Mouse (Mus musculus) mature B cell (primary cell): Measurements from ENCODE around the gene Tff2.

ENCODE experiments used
- in situ Hi-C: fragments of 300-500 bp; cut with MboI; formaldehyde crosslinking; loops from 2 replicates; pipeline ENCODE4 v1.14.3; 2019

Gene Tff2

DNA sequence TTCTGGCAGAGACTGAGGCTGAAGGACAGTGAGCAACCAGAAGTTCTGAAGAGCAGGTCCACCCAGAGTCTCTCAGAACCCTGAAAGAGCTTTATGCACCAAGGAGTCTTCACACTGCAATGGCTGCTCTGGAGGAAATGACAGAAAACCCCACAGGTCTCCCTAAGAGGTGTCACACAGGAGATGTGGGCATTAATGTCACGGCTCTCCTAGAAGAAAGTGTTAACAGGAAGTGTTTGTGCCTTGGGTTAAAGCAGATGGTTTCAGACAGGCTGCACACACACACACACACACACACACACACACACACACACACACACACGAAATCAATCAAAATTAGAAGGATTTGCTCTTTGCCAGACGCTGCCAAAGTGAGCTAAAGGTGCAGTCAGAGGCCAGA is 7.8 kb downstream of the Tff2 start:
- in situ Hi-C loops = loop anchor here (10.0 kb wide), 1 partner anchor 99 kb away; no protein-coding TSS in a partner anchor

DNA sequence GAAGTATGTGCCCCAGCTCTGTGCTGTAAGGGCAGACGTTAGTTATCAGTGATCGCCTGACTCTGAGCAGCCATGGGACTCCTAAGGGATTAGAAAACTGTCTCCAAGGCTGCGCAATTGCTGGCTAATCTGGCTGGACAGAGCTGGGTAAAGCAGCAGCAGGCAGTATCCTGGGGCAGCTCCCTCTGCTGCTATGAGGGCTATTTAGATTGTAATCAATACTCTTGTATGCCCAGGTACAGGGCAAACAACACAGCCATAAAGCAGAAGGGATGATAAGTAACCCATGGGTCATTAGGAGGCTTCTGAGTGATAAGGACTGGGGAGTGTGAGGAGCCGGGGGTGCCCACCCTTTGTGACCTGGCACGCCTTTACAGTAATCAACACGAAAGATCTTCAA is 9.2 kb downstream of the Tff2 start:
- in situ Hi-C loops = loop anchor here (10.0 kb wide), 1 partner anchor 100 kb away; no protein-coding TSS in a partner anchor

DNA sequence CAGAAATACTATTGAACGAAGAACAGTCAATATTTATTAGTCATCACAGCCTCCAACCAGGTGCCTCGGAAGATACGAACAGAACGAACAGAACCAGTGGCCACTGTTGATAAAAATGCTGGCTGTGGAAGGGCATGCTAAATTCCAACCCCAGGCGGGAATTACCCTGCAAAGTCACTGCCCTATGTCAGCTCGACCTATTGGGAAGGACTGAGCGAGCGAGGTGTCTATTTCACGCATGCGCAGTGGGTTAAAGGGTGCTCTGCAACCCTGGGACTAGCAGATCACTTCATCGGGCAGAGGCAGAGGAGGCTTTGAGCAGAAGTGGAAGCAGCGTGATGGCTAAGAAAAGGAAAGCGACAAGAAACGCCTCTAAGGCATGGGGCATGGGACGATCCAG is 10.3 kb downstream of the Tff2 start:
- in situ Hi-C loops = loop anchor here (10.0 kb wide), 1 partner anchor 101 kb away; no protein-coding TSS in a partner anchor

DNA sequence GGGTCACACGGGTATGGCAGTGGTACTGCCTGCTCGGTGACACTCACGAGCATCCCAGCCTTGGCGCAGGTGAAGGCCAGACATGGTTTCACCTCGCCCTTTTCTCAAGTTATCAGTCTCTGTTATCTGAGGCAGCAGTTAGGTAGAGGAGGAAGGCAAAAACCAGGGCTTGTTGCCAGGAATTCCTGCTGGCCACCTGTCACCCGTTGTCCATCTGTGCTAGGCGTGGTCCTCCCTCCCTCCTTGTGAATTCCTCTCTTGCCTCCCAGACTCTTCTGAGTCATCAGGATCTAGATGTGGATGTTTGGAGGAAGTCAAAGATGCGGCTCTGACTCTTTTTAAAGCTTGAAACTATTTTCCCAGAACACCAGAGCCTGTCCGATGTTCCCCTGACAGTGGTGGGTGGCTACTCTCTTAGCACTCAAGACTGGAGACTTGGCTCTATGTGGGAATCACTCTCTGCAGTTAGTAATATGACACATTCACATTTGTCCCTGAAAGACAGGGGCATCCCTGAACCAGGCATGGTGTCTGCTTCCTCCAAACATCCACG is 12.7 kb downstream of the Tff2 start:
- in situ Hi-C loops = loop anchor here (10.0 kb wide), 1 partner anchor 103 kb away; no protein-coding TSS in a partner anchor

DNA sequence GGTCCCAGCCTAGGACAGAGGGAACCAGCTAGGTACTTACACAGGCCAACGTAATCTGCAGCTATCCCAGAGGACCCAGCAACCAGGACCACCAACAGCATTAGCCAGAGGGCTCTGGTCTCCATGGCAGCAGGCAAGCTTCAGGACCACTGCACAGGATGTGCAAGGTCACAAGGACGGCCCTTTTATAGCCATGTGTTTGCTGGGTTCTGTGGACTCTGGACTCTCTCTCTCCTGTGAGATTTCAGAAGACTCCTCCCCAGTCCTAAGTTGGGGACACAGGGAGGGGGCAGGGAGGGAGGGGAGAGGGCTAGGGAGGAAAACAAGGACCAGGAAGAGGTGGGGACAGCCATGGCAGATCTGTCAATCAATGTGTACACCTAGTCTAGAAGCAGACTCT is 14.6 kb downstream of the Tff2 start, which contains the start of gene Tff3:
TSS of gene Tff3 (minus strand) at position 195 of the 400 bp plus-strand sequence.
- in situ Hi-C loops = no loop called here

DNA sequence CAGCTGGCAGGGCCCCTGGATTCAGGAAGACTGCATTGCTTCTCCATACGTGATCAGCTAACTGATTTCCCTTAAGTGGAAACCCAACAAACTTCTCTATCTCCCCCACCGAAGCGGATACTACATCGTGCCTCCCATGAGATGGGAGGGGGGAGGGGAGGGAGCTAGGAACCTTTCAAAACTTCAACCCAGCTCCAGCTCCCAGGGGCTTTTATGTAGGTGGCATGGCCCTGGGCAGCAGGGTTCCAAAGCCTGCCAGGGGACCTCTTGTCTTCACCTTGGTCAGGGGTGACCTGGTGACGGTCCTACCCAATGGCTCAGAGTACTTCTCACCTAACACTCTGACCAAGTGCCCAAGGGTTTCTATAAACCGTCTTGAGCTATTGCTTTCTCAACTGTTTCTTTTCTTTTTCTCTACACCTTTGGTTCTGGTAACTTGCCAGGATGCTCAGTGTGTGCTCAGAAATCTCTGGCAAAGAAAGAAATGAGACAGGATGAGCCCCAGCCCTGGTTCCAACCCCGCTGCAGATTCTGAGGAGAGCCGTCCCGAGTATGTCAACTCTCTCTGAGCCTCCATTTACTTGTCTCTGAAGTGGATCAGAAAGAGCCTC is 15.3 kb downstream of the Tff2 start:
- in situ Hi-C loops = no loop called here

DNA sequence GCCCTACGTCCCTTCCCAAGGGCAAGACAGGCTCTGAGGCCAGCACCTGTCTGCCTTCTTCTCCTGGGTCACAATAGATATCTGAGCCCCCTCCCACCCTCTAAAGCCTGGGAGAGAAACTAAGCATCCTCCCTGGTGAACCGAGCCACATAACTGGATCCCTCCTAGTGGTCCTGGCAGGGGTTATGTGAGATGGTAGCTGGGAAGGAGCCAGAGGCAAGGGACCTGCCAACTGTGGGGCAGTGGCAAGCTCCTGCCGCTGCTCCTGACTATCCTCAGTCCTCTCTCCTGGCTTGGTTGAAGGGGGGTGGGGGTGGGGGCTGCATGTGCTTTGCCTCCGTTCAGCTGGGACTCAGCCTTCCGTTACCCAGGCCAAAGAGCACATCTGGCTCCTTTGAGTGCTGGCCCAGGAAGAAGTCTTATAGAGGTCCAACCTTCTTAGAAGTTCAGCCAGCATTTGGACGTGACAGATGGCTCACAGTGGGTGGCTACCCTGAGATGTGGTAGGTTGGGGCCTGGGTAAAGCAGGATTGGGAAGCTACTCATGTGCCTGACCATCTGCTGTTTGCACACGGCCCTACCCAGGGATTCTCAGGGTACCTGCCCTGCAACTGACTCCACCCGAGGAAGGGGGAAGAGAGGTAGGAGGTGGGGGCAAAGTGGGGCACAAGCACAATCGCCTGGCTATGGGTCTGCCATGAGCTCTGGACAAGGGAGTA is 18.4 kb downstream of the Tff2 start:
- in situ Hi-C loops = no loop called here

DNA sequence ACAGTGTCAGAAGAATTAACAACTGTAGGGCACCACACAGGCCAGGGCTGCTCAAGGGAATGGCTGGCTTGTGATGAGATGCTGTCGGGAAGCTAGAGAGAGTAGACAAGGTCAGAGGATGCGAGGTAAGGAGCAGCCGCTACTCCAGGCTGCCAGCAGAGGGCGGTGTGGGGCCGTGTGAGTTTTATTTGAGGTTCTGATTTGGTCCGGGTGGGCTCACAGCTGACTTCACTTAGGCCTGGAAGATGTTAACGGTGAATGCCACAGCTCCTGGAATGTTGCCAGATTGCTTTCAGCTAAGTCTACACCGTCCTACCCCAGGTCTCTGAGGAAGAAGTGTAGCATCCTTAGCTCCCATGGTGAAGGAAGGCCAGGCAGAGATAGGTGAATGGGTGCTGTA is 22.1 kb downstream of the Tff2 start:
- in situ Hi-C loops = no loop called here

DNA sequence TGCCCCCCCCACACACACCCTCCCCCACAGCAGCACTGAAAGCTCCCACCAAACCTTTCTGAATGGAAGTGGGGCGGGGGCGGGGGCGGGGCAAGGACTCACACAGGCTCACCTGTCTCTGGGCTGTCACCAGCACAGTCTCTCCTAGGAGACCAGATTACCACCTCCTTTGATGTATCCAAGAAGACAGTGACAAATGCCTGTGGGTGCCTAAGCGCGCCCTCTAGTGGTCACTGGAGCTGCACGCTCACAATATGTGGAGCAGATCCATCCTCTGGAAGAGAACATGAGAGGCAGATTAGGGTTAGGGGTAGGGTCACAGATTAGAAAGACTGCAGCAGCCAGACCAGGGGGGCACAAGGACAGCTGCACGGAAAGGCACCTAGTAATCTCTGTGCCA is 24.7 kb downstream of the Tff2 start:
- in situ Hi-C loops = loop anchor here (5.0 kb wide), 1 partner anchor 97 kb away; no protein-coding TSS in a partner anchor

DNA sequence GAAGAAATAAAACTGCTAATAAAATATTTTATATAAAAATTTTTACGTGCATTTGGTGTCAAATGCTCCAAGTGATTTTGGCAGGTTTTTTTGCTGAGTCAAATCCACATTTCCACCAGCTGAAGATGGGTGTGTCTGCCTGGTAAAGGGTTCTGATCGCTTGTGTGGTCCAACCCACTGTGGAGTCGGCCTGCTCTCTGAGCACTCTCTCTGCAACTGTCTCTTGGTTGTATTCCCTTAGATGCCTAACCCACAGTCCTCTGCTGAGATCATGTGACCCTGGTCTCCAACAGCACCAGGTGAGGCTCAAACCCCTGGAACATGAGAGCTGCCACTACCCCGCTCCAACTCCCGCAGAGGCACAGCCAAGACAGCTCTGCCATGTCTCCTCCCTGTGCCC is 26.1 kb downstream of the Tff2 start:
- in situ Hi-C loops = loop anchor here (5.0 kb wide), 1 partner anchor 96 kb away; no protein-coding TSS in a partner anchor

DNA sequence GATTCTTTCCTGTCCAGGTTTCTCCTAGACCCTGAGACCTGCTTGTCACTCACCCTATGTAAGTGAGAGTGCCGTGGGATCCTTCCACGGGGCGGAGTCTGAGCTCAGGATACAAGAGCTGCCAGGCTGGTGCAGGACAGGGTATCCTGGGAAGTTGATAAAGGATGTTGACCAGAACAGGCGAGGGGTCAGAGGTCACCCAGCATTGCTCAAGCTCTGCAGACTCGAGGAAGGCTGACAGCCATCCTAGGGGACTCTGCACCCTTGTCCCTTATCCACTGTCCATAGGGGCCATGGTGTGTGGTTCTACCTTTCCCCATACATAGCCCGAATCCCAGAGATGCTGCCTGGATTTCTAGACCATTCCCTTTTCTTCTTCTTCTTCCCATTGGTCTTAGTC is 28.0 kb downstream of the Tff2 start:
- in situ Hi-C loops = loop anchor here (5.0 kb wide), 1 partner anchor 94 kb away; no protein-coding TSS in a partner anchor

DNA sequence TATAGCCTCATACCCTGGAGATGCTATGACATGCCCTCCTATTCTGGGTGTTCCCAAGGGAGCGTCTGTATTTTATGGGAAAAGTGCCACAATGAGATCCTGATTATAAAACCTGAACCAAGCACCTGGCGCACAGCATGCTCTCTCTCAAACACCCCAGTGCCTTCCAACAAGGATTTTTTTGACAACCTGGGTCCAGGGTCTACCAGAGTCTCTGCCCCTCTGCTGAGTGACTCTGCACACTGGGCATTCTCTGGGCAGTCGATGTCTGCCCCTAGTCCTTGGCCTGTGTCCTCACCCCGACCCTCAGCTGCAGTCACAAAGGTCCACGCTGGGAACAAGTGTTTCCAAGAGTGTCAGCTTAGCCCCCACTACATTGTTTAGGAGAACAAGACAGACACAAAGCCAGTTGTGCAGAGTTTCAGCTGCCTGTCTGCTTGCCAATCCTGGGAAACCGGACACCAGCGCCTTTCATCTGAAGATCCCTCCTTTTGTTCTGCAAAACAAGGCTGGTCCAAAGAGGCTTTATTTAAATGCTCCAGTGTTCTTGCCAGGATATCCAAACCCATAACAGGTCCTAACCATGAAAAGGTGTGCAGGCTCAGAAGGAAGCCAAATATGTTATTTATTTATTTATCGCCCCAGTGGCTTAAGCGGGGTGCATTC is 30.8 kb downstream of the Tff2 start:
- in situ Hi-C loops = no loop called here

DNA sequence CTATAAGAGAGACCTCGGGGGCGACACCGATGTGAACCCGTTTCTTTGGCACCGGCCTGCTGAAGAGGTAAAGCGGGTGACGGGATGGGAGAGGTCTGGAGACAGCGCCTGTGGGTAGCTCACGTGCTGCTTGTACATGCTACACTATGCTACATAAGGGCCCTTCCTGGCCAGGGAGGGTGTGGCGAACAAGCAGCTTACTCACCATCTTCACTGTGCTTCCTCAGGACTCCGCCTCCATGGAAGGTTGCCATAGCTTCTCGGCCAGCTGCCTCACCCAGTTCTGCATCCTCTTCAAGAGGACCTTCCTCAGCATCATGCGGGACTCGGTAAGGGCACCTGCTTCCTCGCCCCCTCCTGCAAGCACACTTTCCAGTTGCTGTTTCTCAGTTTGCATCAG is 35.7 kb downstream of the Tff2 start:
- in situ Hi-C loops = no loop called here

DNA sequence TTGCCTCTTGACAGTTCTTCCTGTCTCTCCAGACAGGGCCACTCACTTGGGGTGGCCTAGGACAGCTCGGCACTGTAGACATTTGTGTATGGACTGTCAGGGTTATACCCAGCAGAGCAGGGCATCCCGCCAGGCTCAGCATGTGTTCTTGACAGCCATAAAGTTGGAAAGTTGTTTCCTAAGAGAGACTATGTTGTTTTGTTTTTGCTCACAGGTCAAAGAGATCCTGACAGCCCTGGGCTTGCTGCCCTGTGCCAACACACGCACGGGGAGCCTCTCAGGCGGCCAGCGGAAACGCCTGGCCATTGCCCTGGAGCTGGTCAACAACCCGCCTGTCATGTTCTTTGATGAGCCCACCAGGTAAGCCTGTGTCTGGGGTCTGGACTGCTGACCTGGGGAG is 40.3 kb downstream of the Tff2 start:
- in situ Hi-C loops = no loop called here

DNA sequence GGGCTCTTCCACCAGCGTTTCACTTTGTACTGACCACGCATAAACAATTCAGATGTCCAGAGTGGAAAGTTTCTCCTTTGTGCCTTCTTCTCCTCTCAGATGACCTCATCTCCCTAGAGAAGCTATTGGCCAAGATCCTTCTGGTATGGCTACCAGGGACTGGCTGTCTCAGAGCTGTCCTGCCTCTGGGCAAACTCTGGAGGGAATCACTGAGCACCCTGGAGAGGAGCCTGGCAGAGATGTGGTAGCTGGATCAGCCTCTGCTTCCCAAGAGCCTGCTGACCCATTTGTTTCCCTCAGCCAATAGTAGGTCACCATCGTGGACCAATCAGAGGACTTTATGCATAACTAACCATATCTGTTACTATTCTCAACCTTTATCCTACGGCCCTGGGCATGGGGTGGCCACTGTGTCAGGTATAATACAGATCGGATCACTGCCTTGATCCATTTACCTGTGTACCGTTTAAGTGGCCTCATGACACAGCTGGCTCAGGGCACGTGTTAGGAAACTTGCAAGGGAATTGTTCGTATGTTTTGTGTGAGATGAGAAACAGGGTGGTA is 41.0 kb downstream of the Tff2 start:
- in situ Hi-C loops = no loop called here

DNA sequence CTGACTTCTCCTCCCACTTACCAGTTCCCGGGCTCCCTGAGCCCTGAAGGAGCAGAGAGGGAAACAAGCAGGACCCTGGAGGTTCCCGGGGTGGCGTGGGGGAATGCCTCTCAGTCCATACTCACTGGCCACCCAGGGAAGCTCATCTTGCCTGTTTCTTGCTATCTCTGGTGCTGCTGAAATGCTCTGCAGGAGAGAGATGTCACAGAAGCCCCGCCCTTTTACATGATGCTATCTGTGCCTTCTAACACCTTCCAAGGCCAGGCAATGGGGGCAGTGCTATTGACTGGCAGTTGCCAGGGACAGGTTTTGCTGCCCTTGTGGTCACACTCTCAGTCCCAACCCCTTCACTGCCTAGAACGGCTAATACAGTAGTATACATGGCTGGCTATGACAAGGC is 45.3 kb downstream of the Tff2 start:
- in situ Hi-C loops = no loop called here

DNA sequence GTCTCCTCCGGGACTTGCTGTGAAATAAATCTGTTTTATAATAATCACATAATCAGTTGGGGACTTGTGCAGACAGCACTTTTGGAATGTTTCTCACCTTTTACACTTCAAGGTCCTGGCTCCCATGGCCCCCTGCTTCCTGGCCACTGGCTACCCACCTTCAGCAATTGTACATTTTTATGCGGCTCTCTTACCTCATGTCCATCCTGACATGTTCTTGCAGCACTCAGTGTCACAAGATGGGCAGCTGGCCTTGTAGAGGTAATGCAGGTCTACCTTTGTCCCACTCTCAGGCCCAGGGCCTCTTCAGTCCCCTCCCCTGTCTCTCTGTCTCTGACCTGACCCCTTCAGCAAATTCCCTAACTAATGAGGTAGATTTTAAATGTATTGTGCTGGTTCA is 47.2 kb downstream of the Tff2 start:
- in situ Hi-C loops = no loop called here

DNA sequence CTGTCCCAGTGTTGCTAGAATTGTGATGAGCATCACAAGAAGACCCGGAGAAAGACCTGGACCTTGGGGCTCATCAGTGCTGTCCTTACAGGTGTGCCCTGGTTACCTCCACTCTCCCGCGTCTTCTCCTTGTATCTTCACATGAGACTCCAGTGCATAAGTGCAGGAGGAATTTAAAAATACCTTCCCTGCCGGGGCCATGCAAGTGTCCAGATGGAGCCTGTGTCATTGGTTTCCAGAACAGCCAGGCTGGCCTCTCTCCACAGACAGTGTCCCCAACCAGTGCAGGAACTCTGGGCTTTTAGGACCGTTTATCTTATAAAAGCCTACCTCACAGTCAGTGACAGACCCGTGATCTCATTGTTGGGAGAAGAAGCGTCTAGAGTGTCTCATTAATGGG is 48.5 kb downstream of the Tff2 start:
- in situ Hi-C loops = no loop called here

DNA sequence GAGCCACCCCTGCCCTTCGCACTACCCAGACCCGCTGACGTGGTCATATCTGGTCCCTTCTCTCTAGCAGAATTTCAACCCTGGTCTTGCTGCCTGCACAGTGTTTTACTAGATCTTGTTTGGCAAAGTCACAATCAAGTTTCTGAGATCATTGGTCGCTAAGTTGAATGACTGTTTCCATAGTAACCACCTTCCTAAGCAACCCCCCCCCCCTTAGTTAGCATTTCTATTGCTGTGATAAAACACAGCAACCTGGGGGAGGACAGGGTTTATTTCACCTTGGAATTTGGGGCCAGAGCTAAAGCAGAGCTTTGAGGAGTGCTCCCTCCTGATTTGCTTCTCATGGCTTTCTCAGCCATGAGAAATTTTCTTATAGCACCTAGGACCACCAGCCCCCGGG is 49.3 kb downstream of the Tff2 start:
- in situ Hi-C loops = no loop called here
